Mouse (Mus musculus) bone marrow macrophage, adult 2 months (primary cell): ENCODE results near the gene Mdh1. TPM values are rescaled to one million over a fixed set of nuclear protein-coding genes. Genes with fewer than 3 reads are reported as not detected.
"Not testable (repeated sequence)": the region's sequence is repeated elsewhere in the genome, so short reads cannot be mapped to it uniquely, and the experiment has no call there.

Experiments used
- H3K27ac ChIP-seq: 2 replicates; pipeline ENCODE4 v1.5.1; 2012; ENCODE audit warnings: low read depth, low read length; ENCODE audit not compliant: insufficient read depth
- H3K4me1 ChIP-seq: 2 replicates; pipeline ENCODE4 v1.6.1; 2012; ENCODE audit warnings: low read length; ENCODE audit not compliant: control insufficient read depth, insufficient read depth
- H3K4me3 ChIP-seq: 2 replicates; pipeline ENCODE4 v1.5.1; 2012; ENCODE audit warnings: mild to moderate bottlenecking, low read length, moderate library complexity; ENCODE audit not compliant: insufficient read depth
- CTCF ChIP-seq: IDR thresholded peaks from 2 replicates; pipeline ENCODE4 v1.5.1; 2012; ENCODE audit warnings: low read depth, mild to moderate bottlenecking, low read length, moderate library complexity
- POLR2A ChIP-seq: IDR thresholded peaks from 2 replicates; pipeline ENCODE4 v1.6.1; 2012; ENCODE audit warnings: mild to moderate bottlenecking, low read depth, low read length, borderline replicate concordance
- polyA plus RNA-seq: library from polyadenylated mRNA; stranded (reverse); fragments of >200 nt; gene quantifications from 2 replicates; pipeline ENCODE4 v1.2.4, GENCODE M21; 2012; ENCODE audit not compliant: missing spikeins, insufficient read depth, insufficient read length

The Mdh1 gene
- polyA plus RNA-seq, 1 experiment = 191 TPM

GRCm38 (mm10) chr11:21546671-21547070 lies 25.5 kb downstream of the Mdh1 start:
- Histone ChIP-seq H3K4me3 (no peak overlapping the region), H3K27ac (no peak overlapping the region), H3K4me1 (peaks cover 8% of the 10 kb centered on the region; the same call in 1 of the 2 replicates)
- TF ChIP-seq POLR2A = no peak

- Histone ChIP-seq H3K4me1 (peaks cover 8% of the 10 kb centered on the region; the same call in 1 of the 2 replicates), H3K27ac (no peak overlapping the region), H3K4me3 (no peak overlapping the region)
- TF ChIP-seq POLR2A (no peak), CTCF (no peak)
Observed at GRCm38 (mm10) chr11:21545951-21546350, 26.2 kb downstream of the Mdh1 start.

GRCm38 (mm10) chr11:21545021-21545420 lies 27.1 kb downstream of the Mdh1 start:
- Histone ChIP-seq H3K4me3 (no peak overlapping the region), H3K4me1 (peaks cover 12% of the 10 kb centered on the region), H3K27ac (no peak overlapping the region)
- no peak for TF ChIP-seq POLR2A
- no peak for TF ChIP-seq CTCF

GRCm38 (mm10) chr11:21542731-21543130 lies 29.4 kb downstream of the Mdh1 start:
- H3K27ac ChIP-seq = no peak overlapping the region
- peaks cover 10% of the 10 kb centered on the region for H3K4me1 ChIP-seq
- TF ChIP-seq CTCF (no peak), POLR2A (no peak)
- no peak overlapping the region for H3K4me3 ChIP-seq

- H3K4me3 ChIP-seq = no peak overlapping the region
- H3K4me1 ChIP-seq = peaks cover 10% of the 10 kb centered on the region
- H3K27ac ChIP-seq = no peak overlapping the region
- TF ChIP-seq POLR2A (no peak), CTCF (no peak)
Observed at GRCm38 (mm10) chr11:21540622-21541021, 31.5 kb downstream of the Mdh1 start.

GRCm38 (mm10) chr11:21540072-21540471 lies 32.1 kb downstream of the Mdh1 start:
- peaks cover 10% of the 10 kb centered on the region for H3K4me1 ChIP-seq
- TF ChIP-seq CTCF = no peak
- no peak for TF ChIP-seq POLR2A
- no peak overlapping the region for H3K27ac ChIP-seq
- H3K4me3 ChIP-seq = no peak overlapping the region

DNA sequence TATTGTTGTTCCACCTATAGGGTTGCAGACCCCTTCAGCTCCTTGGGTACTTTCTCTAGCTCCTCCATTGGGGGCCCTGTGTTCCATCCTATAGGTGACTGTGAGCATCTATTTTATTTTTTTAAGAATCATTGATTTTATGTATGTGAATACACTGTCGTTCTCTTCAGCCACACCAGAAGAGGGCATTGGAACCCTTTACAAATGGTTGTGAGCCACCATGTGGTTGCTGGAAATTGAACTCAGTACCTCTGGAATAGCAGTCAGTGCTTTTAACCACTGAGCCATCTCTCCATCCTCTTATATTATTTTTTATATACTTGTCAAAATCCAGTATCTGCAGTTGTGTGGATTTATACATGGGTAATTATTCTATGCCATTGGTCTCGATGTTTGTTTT lies 41.3 kb downstream of the Mdh1 start:
- H3K4me3 ChIP-seq, H3K27ac ChIP-seq, H3K4me1 ChIP-seq: not testable (repeated sequence)

GRCm38 (mm10) chr11:21528676-21529394 lies 43.3 kb downstream of the Mdh1 start:
- no peak for TF ChIP-seq CTCF
- no peak for TF ChIP-seq POLR2A
- H3K27ac ChIP-seq = no peak overlapping the region
- H3K4me1 ChIP-seq = no peaks in the 10 kb centered on the region
- H3K4me3 ChIP-seq = no peak overlapping the region

DNA sequence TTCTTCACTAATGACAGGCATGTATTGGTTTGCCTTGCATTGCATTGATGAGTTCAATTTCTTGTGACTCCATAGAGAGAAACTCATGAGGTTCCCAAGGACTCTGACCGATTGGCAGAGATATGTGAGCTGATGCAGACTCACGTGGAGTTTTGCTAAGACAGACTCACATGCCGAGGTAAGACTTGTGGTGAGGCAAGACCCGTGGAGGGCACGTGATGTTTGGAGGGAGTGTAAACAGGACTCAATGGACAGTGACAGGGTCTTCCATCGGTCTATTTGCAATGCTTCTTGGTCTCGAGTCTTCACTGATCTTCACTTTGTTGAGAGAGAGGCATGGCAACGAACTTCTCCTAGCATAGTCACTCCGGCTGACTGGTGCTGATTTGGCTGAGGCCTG lies 54.4 kb downstream of the Mdh1 start:
- no peaks in the 10 kb centered on the region for H3K4me1 ChIP-seq
- no peak overlapping the region for H3K4me3 ChIP-seq
- no peak overlapping the region for H3K27ac ChIP-seq
- no peak for TF ChIP-seq CTCF
- TF ChIP-seq POLR2A = no peak

GRCm38 (mm10) chr11:21516396-21516795 lies 55.8 kb downstream of the Mdh1 start:
- not testable (repeated sequence) for H3K4me1 ChIP-seq, H3K27ac ChIP-seq, H3K4me3 ChIP-seq

GRCm38 (mm10) chr11:21510577-21510976 lies 61.6 kb downstream of the Mdh1 start:
- not testable (repeated sequence) for H3K4me3 ChIP-seq, H3K4me1 ChIP-seq, H3K27ac ChIP-seq

- not testable (repeated sequence) for H3K27ac ChIP-seq, H3K4me3 ChIP-seq, H3K4me1 ChIP-seq
Observed at GRCm38 (mm10) chr11:21508713-21509112, 63.5 kb downstream of the Mdh1 start.

DNA sequence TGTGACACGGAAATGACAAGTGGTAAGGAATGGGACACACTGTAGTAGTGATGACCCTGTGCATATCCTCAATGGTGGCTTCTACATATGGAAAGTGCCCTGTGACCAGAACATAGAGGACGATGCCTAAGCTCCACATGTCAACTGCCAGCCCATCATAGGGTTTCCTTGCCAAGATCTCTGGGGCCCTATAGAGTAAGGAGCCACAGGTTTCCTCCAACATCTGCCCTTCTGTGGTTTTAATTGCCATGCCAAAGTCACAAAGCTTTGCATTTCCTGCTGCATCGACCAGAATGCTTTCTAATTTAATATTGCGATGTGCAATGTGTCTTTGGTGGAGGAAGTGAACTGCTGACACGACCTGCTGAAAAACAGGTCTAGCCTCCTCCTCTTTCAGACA lies 65.1 kb downstream of the Mdh1 start:
- not testable (repeated sequence) for H3K27ac ChIP-seq, H3K4me1 ChIP-seq, H3K4me3 ChIP-seq
